Mouse (Mus musculus) neural tube, embryonic 15.5 days (tissue): ENCODE data around the gene Cpeb1. TPM values are rescaled to one million over a fixed set of nuclear protein-coding genes. Genes with fewer than 3 reads are reported as not detected.

ENCODE experiments used
- ATAC-seq: fragments of 200-750 bp; cut with Nextera tagmentation; 2 replicates; pipeline ENCODE4 v1.8.0; 2017; ENCODE audit warnings: mild to moderate bottlenecking, moderate TSS enrichment, moderate library complexity; ENCODE audit not compliant: low FRiP score
- H3K27ac ChIP-seq: fragments of 300-500 bp; sonication (generic); replicated peaks from 2 replicates; pipeline ENCODE4 v1.5.1; 2015; ENCODE audit warnings: mild to moderate bottlenecking, inconsistent platforms
- H3K27me3 ChIP-seq: fragments of 300-500 bp; sonication (generic); replicated peaks from 2 replicates; pipeline ENCODE4 v1.6.1; 2015; ENCODE audit warnings: inconsistent platforms
- H3K36me3 ChIP-seq: fragments of 300-500 bp; sonication (generic); 2 replicates; pipeline ENCODE4 v1.6.1; 2015; ENCODE audit warnings: inconsistent platforms
- H3K4me1 ChIP-seq: fragments of 300-500 bp; sonication (generic); 2 replicates; pipeline ENCODE4 v1.6.1; 2015; ENCODE audit warnings: inconsistent platforms
- H3K4me2 ChIP-seq: fragments of 300-500 bp; sonication (generic); 2 replicates; pipeline ENCODE4 v1.6.1; 2015; ENCODE audit warnings: inconsistent platforms, mild to moderate bottlenecking, moderate library complexity
- H3K4me3 ChIP-seq: fragments of 300-500 bp; sonication (generic); replicated peaks from 2 replicates; pipeline ENCODE4 v1.5.1; 2015; ENCODE audit warnings: mild to moderate bottlenecking, inconsistent platforms
- H3K9ac ChIP-seq: fragments of 300-500 bp; sonication (generic); replicated peaks from 2 replicates; pipeline ENCODE4 v1.6.1; 2015; ENCODE audit warnings: mild to moderate bottlenecking, inconsistent platforms
- H3K9me3 ChIP-seq: fragments of 300-500 bp; sonication (generic); replicated peaks from 2 replicates; pipeline ENCODE4 v1.6.1; 2016; ENCODE audit warnings: inconsistent platforms
- WGBS: fragments of 180-500 bp; shearing (Covaris S2); methylation state at CpG from one replicate; pipeline ENCODE4 v1.1.7; 2015; ENCODE audit warnings: mixed read lengths; 5-methylcytosine and 5-hydroxymethylcytosine counted together
- polyA plus RNA-seq: library from polyadenylated mRNA; unstranded; fragments of >200 nt; fragmentation: Nextera tagmentation; extraction: Ambion mirVana; gene quantifications from 2 replicates; pipeline ENCODE4 v1.2.1, GENCODE M21; 2015

The Cpeb1 gene
- polyA plus RNA-seq, 1 experiment from 2014 or later: 9.6 TPM

DNA sequence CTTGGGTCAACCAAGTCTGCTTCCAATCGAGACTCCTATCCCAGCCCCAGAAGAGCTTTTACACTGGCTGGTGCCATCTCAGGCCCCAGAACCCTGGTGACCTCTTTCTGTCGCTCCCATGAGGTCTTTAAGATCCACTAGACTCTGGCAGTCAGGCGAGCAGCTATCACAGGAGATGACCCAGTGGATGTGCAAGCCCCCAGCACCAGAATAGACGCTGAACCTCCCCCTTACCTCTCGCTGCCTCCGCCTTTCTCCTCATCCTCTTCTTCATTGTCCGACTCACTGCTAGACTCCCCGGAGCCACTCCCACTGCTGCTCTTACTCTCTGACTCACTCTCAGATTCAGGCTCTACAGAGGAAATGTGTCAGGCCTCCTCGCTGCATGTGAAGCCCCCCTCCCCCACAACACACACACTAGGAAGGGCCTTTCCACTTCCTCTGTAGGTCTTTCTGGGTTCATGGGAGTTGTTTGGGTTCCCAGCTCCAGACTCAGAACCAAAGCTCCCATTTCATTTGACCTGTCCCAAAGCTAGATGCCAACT is 9.7 kb upstream of the Cpeb1 start:
- Histone ChIP-seq H3K9me3 (no peaks in the 10 kb centered on the region), H3K4me3 (no peak overlapping the region), H3K9ac (no peak overlapping the region), H3K27me3 (no peaks in the 10 kb centered on the region), H3K36me3 (peaks cover 86% of the 10 kb centered on the region), H3K4me1 (no peaks in the 10 kb centered on the region), H3K4me2 (no peak overlapping the region), H3K27ac (no peak overlapping the region)
- 80% methylated on average over 9 of the region's 9 CpGs for WGBS
- no peak for ATAC-seq

GRCm38 (mm10) chr7:81464116-81464515 is 8.9 kb upstream of the Cpeb1 start:
- Histone ChIP-seq H3K4me2 (no peak overlapping the region), H3K4me3 (no peak overlapping the region), H3K27me3 (no peaks in the 10 kb centered on the region), H3K9ac (no peak overlapping the region), H3K4me1 (no peaks in the 10 kb centered on the region), H3K36me3 (peaks cover 81% of the 10 kb centered on the region), H3K9me3 (no peaks in the 10 kb centered on the region), H3K27ac (no peak overlapping the region)
- WGBS: 16% methylated on average over 4 of the region's 4 CpGs
- ATAC-seq: no peak

DNA sequence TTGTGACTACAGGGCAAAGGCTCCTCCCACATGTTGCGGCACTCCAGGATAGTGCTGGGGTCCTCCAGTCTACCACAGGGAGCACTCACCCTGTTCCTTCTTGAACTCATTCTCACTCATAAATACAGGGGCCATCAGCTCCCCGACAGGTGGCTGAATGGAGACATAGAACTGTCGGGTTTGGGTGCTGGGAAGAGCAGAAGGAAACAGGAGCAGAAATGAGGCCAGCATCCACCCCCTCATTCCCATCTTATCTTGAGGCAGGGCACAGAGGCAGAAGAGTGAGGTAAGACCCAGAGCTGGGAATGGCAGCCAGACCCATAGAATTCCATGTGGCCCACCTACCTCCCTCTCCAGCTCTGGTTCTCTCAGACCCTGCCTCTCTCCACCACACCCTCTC is 7.5 kb upstream of the Cpeb1 start:
- peaks cover 70% of the 10 kb centered on the region for H3K36me3 ChIP-seq
- 80% methylated on average over 3 of the region's 3 CpGs for WGBS

DNA sequence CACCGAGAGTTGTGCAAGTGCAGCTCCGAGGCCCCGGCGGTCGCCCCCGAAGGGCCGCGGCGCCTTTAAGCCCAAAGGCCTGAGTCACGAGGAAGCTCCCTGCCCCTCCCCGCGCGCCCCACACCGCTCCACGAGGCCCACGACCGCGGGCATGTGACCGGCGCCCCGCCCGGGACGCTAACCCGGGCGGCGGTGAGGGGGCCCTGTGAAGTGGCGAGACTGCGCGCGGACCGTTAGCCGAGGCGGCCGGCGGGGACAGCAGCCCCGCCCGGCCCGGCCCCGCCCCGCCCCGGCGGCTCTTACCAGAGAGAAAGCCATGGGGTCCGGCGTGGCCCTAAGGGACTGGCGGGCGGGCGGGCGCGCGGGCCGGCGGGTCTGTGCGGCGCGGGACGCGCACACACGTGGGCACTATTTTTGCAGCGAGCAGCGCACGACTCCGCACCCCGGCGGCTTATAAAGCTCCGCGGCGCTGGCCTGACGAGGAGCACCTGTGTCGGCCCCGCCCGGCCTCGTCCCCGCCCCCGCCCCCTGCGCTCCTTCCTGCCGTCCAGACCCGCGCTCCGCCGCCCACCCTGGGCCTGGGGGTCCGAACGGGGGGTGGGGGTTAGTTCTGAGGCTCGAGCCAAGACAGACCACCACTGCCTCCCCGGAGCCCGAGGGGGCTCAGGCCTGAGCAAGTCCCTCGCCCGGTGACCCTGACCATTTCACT is 780 bp downstream of the Cpeb1 start:
- peak overlapping the region; percentile 44 for H3K9ac ChIP-seq
- H3K27ac ChIP-seq: no peak overlapping the region
- peak overlapping the region; percentile 81 for H3K4me2 ChIP-seq
- peak; percentile 70 for ATAC-seq
- 1% methylated on average over 70 of the region's 87 CpGs for WGBS
- peak overlapping the region; percentile 60 for H3K4me3 ChIP-seq
- peaks cover 31% of the 10 kb centered on the region for H3K4me1 ChIP-seq
- H3K36me3 ChIP-seq: no peaks in the 10 kb centered on the region
- peaks cover 52% of the 10 kb centered on the region for H3K27me3 ChIP-seq
- no peaks in the 10 kb centered on the region for H3K9me3 ChIP-seq

More for the DNA sequence above, 7.5 kb upstream of the Cpeb1 start:
- no peaks in the 10 kb centered on the region for H3K27me3 ChIP-seq
- no peaks in the 10 kb centered on the region for H3K9me3 ChIP-seq
- H3K4me1 ChIP-seq: no peaks in the 10 kb centered on the region
- no peak overlapping the region for H3K27ac ChIP-seq
- H3K4me3 ChIP-seq: no peak overlapping the region
- ATAC-seq: no peak
- no peak overlapping the region for H3K4me2 ChIP-seq
- H3K9ac ChIP-seq: no peak overlapping the region

GRCm38 (mm10) chr7:81453443-81454274 is 1.6 kb downstream of the Cpeb1 start:
- H3K9me3 ChIP-seq: no peaks in the 10 kb centered on the region
- H3K9ac ChIP-seq: peak overlapping the region; percentile 44
- peaks cover 52% of the 10 kb centered on the region for H3K27me3 ChIP-seq
- ATAC-seq: peak; percentile 21
- no peak overlapping the region for H3K27ac ChIP-seq
- H3K36me3 ChIP-seq: no peaks in the 10 kb centered on the region
- H3K4me2 ChIP-seq: peak overlapping the region; percentile 81
- H3K4me1 ChIP-seq: peaks cover 31% of the 10 kb centered on the region
- 3% methylated on average over 83 of the region's 84 CpGs for WGBS
- peak overlapping the region; percentile 60 for H3K4me3 ChIP-seq

GRCm38 (mm10) chr7:81452971-81453441 is 2.3 kb downstream of the Cpeb1 start:
- Histone ChIP-seq H3K4me2 (peak overlapping the region; percentile 81), H3K4me1 (peaks cover 31% of the 10 kb centered on the region), H3K27ac (no peak overlapping the region), H3K4me3 (peak overlapping the region; percentile 60), H3K9me3 (no peaks in the 10 kb centered on the region), H3K36me3 (no peaks in the 10 kb centered on the region), H3K27me3 (peaks cover 52% of the 10 kb centered on the region), H3K9ac (no peak overlapping the region)
- WGBS: 4% methylated on average over 21 of the region's 21 CpGs
- peak; percentile 16; the same call in 1 of the 2 replicates for ATAC-seq

GRCm38 (mm10) chr7:81398957-81399356 is 56.3 kb downstream of the Cpeb1 start:
- Histone ChIP-seq H3K27me3 (no peaks in the 10 kb centered on the region), H3K27ac (no peak overlapping the region), H3K9me3 (no peaks in the 10 kb centered on the region), H3K4me2 (no peak overlapping the region), H3K9ac (no peak overlapping the region), H3K4me1 (no peaks in the 10 kb centered on the region), H3K4me3 (no peak overlapping the region), H3K36me3 (no peaks in the 10 kb centered on the region)
- 52% methylated on average over 2 of the region's 2 CpGs for WGBS
- ATAC-seq: no peak

GRCm38 (mm10) chr7:81379363-81379762 is 75.9 kb downstream of the Cpeb1 start:
- whole genome bisulfite sequencing: 72% methylated on average over 1 of the region's 1 CpGs

GRCm38 (mm10) chr7:81372337-81372920 is 82.8 kb downstream of the Cpeb1 start:
- Histone ChIP-seq H3K4me1 (peaks cover 15% of the 10 kb centered on the region), H3K9ac (peak overlapping the region; percentile 41), H3K27me3 (no peaks in the 10 kb centered on the region), H3K4me3 (peak overlapping the region; percentile 34), H3K36me3 (no peaks in the 10 kb centered on the region), H3K4me2 (peak overlapping the region; percentile 64), H3K27ac (peak overlapping the region; percentile 18), H3K9me3 (no peaks in the 10 kb centered on the region)
- ATAC-seq: peak; percentile 93
- 3% methylated on average over 13 of the region's 13 CpGs for WGBS

More at GRCm38 (mm10) chr7:81379363-81379762, 75.9 kb downstream of the Cpeb1 start:
- Histone ChIP-seq H3K36me3 (no peaks in the 10 kb centered on the region), H3K9me3 (no peaks in the 10 kb centered on the region), H3K27ac (no peak overlapping the region), H3K4me1 (no peaks in the 10 kb centered on the region), H3K27me3 (no peaks in the 10 kb centered on the region), H3K9ac (no peak overlapping the region), H3K4me2 (no peak overlapping the region), H3K4me3 (no peak overlapping the region)
- no peak for ATAC-seq

GRCm38 (mm10) chr7:81371811-81372210 is 83.5 kb downstream of the Cpeb1 start:
- peak overlapping the region; percentile 18; the same call in 1 of the 2 replicates for H3K27ac ChIP-seq
- WGBS: 16% methylated on average over 5 of the region's 5 CpGs

GRCm38 (mm10) chr7:81369724-81370123 is 85.5 kb downstream of the Cpeb1 start:
- WGBS: 67% methylated on average over 3 of the region's 3 CpGs
- no peak for ATAC-seq
- Histone ChIP-seq H3K27ac (no peak overlapping the region), H3K4me2 (no peak overlapping the region), H3K4me1 (peaks cover 15% of the 10 kb centered on the region), H3K9me3 (no peaks in the 10 kb centered on the region), H3K36me3 (no peaks in the 10 kb centered on the region), H3K9ac (no peak overlapping the region), H3K27me3 (no peaks in the 10 kb centered on the region), H3K4me3 (no peak overlapping the region)

More at GRCm38 (mm10) chr7:81371811-81372210, 83.5 kb downstream of the Cpeb1 start:
- Histone ChIP-seq H3K4me3 (peak overlapping the region; percentile 34), H3K4me1 (peaks cover 15% of the 10 kb centered on the region), H3K9me3 (no peaks in the 10 kb centered on the region), H3K9ac (no peak overlapping the region), H3K36me3 (no peaks in the 10 kb centered on the region), H3K4me2 (peak overlapping the region; percentile 64), H3K27me3 (no peaks in the 10 kb centered on the region)
- peak; percentile 78 for ATAC-seq
